Mouse (Mus musculus): ENCODE measurements around the gene Bcas3. TPM values are rescaled to one million over a fixed set of nuclear protein-coding genes. Genes with fewer than 3 reads are reported as not detected.

The Bcas3 gene
- polyA plus RNA-seq, 1 experiment, result 25.3 TPM

DNA sequence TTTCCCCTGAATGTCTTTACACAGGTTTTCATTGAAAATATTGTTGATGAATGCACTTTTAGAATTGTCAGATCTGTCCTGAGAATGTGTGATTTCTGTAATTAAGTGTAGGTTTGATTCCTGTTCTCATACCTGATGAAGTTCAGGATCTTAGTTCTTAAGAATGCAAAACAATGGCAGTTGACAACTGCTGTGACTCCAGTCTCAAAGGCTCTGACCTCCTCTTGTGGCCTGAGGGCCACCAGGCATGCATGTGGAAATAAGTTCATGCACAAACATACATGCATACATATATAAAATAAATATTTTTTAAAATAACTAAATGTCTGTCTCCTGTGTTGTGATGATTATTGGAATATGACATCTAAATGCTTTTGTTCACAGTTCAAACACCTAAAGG, 246.3 kb downstream of the Bcas3 start:
- Histone ChIP-seq H3K27ac (ENCODE audit: insufficient read depth, low read length) (no peak overlapping the region), H3K36me3 (ENCODE audit: control insufficient read depth, insufficient read depth, low read length) (no peaks in the 10 kb centered on the region), H3K27me3 (ENCODE audit: control insufficient read depth, insufficient read depth, low read length) (no peaks in the 10 kb centered on the region), H3K4me1 (ENCODE audit: control insufficient read depth, insufficient read depth, insufficient read length) (no peaks in the 10 kb centered on the region), H3K4me3 (ENCODE audit: extremely low read depth, insufficient read depth, insufficient read length) (no peak overlapping the region)
- DNase-seq (ENCODE audit: low read depth in 1 of 2, low spot score in 2 of 2), result no peak
- no peak for TF ChIP-seq POLR2A (IDR thresholded peaks at IDR 0.05; ENCODE audit: low read depth, low read length)
- TF ChIP-seq CTCF (IDR thresholded peaks at IDR 0.05; ENCODE audit: extremely low read depth, insufficient read depth, insufficient read length, insufficient replicate concordance), result no peak

DNA sequence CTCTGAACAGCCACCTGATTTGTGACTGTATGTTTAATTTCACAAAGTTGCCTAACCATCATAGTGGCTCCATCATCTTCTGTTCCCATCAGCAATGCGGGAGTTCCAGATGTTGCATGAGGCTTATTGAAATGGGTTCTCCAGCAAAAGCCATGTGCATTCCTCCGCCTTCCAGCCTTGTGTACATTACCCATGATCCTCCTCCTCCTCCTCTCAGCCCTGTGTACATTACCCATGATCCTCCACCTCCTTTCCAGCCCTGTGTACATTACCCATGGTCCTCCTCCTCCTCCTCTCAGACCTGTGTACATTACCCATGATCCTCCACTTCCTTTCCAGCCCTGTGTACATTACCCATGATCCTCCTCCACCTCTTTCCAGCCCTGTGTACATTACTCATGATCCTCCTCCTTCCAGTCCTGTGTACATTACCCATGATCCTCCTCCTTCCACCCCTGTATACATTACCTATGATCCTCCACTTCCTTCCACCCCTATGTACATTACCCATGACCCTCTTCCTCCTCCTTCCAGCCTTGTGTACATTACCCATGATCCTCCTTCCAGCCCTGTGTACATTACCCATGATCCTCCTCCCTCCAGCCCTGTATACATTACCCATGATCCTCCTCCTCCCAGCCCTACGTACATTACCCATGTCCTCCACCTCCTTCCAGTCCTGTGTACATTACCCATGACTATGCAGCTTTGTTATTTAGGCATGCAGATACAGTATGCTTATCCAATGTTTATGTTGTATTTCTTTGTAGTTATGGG, 250.8 kb downstream of the Bcas3 start:
- H3K4me1 ChIP-seq (ENCODE audit: control insufficient read depth, insufficient read depth, insufficient read length), result no peaks in the 10 kb centered on the region
- WGBS, result 99% methylated on average over 3 of the region's 3 CpGs

DNA sequence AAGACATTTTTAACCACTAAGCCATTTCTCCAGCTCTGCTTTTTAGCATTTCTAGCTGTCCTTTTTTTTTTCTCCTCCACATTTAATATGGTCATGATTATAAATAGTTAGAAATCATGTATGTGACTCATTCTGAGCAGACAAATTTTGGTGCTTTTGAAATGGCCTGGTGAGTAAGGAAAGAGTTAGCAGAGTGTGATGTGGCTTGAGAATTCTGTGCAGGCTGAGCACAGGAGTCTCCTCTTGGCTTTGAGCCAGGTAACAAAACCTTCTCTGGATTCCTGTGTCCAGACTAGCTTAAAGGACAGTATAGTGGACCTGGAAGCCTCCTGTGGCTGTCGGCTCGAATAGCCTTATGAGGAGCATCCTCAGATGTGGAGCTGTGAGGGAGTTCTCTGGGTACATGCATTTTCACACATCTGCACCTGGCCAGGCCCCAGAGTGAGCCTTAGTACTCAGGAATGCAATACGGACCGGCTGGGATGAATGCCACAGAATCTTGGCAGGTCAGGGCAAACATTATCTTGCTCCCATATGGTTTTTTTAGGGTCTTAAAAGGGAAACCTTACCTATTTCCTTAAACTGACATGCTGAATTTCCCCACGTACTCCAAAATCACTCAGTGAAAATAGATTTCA, 256.5 kb downstream of the Bcas3 start:
- no peaks in the 10 kb centered on the region for H3K27me3 ChIP-seq (ENCODE audit: control insufficient read depth, insufficient read depth, low read length)
- TF ChIP-seq POLR2A (IDR thresholded peaks at IDR 0.05; ENCODE audit: low read depth, low read length) (no peak), CTCF (IDR thresholded peaks at IDR 0.05; ENCODE audit: extremely low read depth, insufficient read depth, insufficient read length, insufficient replicate concordance) (no peak)

More for the DNA sequence above, 250.8 kb downstream of the Bcas3 start:
- Histone ChIP-seq H3K27me3 (ENCODE audit: control insufficient read depth, insufficient read depth, low read length) (no peaks in the 10 kb centered on the region), H3K27ac (ENCODE audit: insufficient read depth, low read length) (no peak overlapping the region), H3K36me3 (ENCODE audit: control insufficient read depth, insufficient read depth, low read length) (no peaks in the 10 kb centered on the region), H3K4me3 (ENCODE audit: extremely low read depth, insufficient read depth, insufficient read length) (no peak overlapping the region)
- DNase-seq (ENCODE audit: low read depth in 1 of 2, low spot score in 2 of 2), result no peak
- TF ChIP-seq CTCF (IDR thresholded peaks at IDR 0.05; ENCODE audit: extremely low read depth, insufficient read depth, insufficient read length, insufficient replicate concordance) (no peak), POLR2A (IDR thresholded peaks at IDR 0.05; ENCODE audit: low read depth, low read length) (no peak)

DNA sequence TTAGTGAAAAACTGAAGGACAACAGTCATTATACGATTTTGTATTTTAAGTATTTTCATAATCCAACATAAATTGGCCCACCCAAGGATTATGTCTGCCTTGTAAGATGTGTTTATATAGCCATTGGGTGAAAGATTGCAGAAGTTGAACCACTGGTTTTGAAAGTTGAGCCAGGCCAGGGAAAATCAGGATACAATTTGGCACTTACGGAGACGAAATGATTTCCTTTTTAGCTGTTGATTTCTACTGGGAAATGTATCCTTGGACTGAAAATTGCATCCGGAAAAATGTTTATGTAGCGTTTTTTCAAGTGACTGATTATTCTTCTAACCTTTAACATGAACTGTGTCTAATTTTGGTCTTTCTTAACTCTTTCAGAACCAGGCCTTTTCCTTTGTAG, 260.1 kb downstream of the Bcas3 start:
- WGBS, result 86% methylated on average over 5 of the region's 5 CpGs
- TF ChIP-seq CTCF (IDR thresholded peaks at IDR 0.05; ENCODE audit: extremely low read depth, insufficient read depth, insufficient read length, insufficient replicate concordance) (no peak), POLR2A (IDR thresholded peaks at IDR 0.05; ENCODE audit: low read depth, low read length) (no peak)
- Histone ChIP-seq H3K36me3 (ENCODE audit: control insufficient read depth, insufficient read depth, low read length) (no peaks in the 10 kb centered on the region), H3K27me3 (ENCODE audit: control insufficient read depth, insufficient read depth, low read length) (no peaks in the 10 kb centered on the region), H3K4me1 (ENCODE audit: control insufficient read depth, insufficient read depth, insufficient read length) (no peaks in the 10 kb centered on the region), H3K27ac (ENCODE audit: insufficient read depth, low read length) (no peak overlapping the region), H3K4me3 (ENCODE audit: extremely low read depth, insufficient read depth, insufficient read length) (no peak overlapping the region)
- no peak for DNase-seq (ENCODE audit: low read depth in 1 of 2, low spot score in 2 of 2)

More for the DNA sequence above, 256.5 kb downstream of the Bcas3 start:
- Histone ChIP-seq H3K4me1 (ENCODE audit: control insufficient read depth, insufficient read depth, insufficient read length) (no peaks in the 10 kb centered on the region), H3K27ac (ENCODE audit: insufficient read depth, low read length) (no peak overlapping the region), H3K4me3 (ENCODE audit: extremely low read depth, insufficient read depth, insufficient read length) (no peak overlapping the region), H3K36me3 (ENCODE audit: control insufficient read depth, insufficient read depth, low read length) (no peaks in the 10 kb centered on the region)
- WGBS, result 93% methylated on average over 5 of the region's 5 CpGs
- DNase-seq (ENCODE audit: low read depth in 1 of 2, low spot score in 2 of 2), result no peak

DNA sequence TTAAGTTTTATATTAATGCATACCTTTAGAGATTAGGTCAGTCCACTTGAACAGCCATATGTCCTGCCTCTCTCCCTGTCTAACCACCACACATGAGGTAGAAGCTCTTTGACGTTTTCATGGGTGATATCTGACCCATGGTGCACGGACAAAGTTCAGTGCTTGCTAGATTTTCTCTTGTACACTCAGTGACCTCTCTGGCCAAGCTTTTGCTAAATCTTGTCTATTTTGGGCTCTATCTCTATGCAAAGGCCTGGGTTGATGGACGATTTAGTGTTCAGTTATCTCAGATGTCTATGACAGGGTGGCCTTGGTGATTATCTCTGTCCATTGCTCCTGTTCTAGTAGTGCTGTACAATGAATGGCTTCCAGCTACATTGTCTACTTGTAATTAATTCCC, 260.6 kb downstream of the Bcas3 start:
- no peak overlapping the region for H3K27ac ChIP-seq (ENCODE audit: insufficient read depth, low read length)
- H3K36me3 ChIP-seq (ENCODE audit: control insufficient read depth, insufficient read depth, low read length), result no peaks in the 10 kb centered on the region
- no peaks in the 10 kb centered on the region for H3K4me1 ChIP-seq (ENCODE audit: control insufficient read depth, insufficient read depth, insufficient read length)
- no peak for DNase-seq (ENCODE audit: low read depth in 1 of 2, low spot score in 2 of 2)
- 92% methylated on average over 3 of the region's 3 CpGs for WGBS
- no peaks in the 10 kb centered on the region for H3K27me3 ChIP-seq (ENCODE audit: control insufficient read depth, insufficient read depth, low read length)
- no peak overlapping the region for H3K4me3 ChIP-seq (ENCODE audit: extremely low read depth, insufficient read depth, insufficient read length)
- TF ChIP-seq POLR2A (IDR thresholded peaks at IDR 0.05; ENCODE audit: low read depth, low read length), result no peak
- no peak for TF ChIP-seq CTCF (IDR thresholded peaks at IDR 0.05; ENCODE audit: extremely low read depth, insufficient read depth, insufficient read length, insufficient replicate concordance)

DNA sequence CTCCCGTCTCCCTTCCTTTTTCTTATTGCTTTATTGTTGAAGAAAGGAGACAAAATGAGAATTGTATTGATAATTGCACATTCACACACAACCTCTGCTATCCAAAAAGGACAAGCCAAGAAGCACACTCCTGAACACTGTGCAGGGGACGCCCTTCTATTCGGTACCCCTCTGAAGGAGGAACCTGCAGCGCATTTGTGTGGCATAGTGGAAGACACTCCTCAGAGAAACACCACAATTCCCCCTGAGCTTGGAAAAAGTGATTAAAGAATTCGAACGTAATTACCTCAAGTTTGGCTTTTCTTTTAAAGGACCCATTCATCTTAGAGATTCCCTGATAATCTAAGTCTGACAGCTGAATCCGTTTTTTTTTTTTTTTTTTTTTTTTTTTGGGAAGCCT, 261.5 kb downstream of the Bcas3 start:
- DNase-seq (ENCODE audit: low read depth in 1 of 2, low spot score in 2 of 2), result no peak
- Histone ChIP-seq H3K27ac (ENCODE audit: insufficient read depth, low read length) (no peak overlapping the region), H3K27me3 (ENCODE audit: control insufficient read depth, insufficient read depth, low read length) (no peaks in the 10 kb centered on the region), H3K4me1 (ENCODE audit: control insufficient read depth, insufficient read depth, insufficient read length) (no peaks in the 10 kb centered on the region), H3K36me3 (ENCODE audit: control insufficient read depth, insufficient read depth, low read length) (no peaks in the 10 kb centered on the region), H3K4me3 (ENCODE audit: extremely low read depth, insufficient read depth, insufficient read length) (no peak overlapping the region)
- 84% methylated on average over 7 of the region's 7 CpGs for WGBS
- TF ChIP-seq POLR2A (IDR thresholded peaks at IDR 0.05; ENCODE audit: low read depth, low read length) (no peak), CTCF (IDR thresholded peaks at IDR 0.05; ENCODE audit: extremely low read depth, insufficient read depth, insufficient read length, insufficient replicate concordance) (no peak)

DNA sequence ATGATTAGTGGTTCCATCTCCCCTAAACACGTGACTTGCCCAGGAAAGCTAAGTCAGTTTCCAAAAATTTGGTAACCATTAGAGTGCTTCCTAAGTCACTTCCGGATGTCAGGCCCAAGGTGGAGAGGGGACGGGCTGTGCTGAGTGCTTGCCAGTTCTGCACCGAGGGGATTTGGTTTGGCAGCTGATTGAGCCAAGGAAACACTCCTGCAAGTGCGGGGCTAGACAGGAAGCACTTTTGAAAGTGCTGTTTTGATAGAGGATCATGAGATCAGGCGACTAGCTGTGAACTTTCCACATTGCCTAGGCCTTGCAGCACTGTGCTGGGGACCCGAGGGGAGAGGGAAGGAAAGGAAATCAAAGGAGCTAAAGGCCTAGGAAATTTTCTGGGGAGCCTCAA, 262.5 kb downstream of the Bcas3 start:
- no peak for DNase-seq (ENCODE audit: low read depth in 1 of 2, low spot score in 2 of 2)

More for the DNA sequence above, 262.5 kb downstream of the Bcas3 start:
- WGBS, result 27% methylated on average over 7 of the region's 7 CpGs
- TF ChIP-seq POLR2A (IDR thresholded peaks at IDR 0.05; ENCODE audit: low read depth, low read length) (no peak), CTCF (IDR thresholded peaks at IDR 0.05; ENCODE audit: extremely low read depth, insufficient read depth, insufficient read length, insufficient replicate concordance) (no peak)
- Histone ChIP-seq H3K4me3 (ENCODE audit: extremely low read depth, insufficient read depth, insufficient read length) (no peak overlapping the region), H3K27ac (ENCODE audit: insufficient read depth, low read length) (no peak overlapping the region), H3K27me3 (ENCODE audit: control insufficient read depth, insufficient read depth, low read length) (no peaks in the 10 kb centered on the region), H3K4me1 (ENCODE audit: control insufficient read depth, insufficient read depth, insufficient read length) (no peaks in the 10 kb centered on the region), H3K36me3 (ENCODE audit: control insufficient read depth, insufficient read depth, low read length) (no peaks in the 10 kb centered on the region)
